Mouse (Mus musculus) ES-Bruce4 (cell line): ENCODE measurements around the gene Hivep3. TPM values are rescaled to one million over a fixed set of nuclear protein-coding genes. Genes with fewer than 3 reads are reported as not detected.

Experiments used
- H3K27ac ChIP-seq: 2 replicates; pipeline ENCODE4 v1.5.1; 2012; ENCODE audit warnings: low read length, inconsistent platforms; ENCODE audit not compliant: insufficient read depth
- H3K27me3 ChIP-seq: 2 replicates; pipeline ENCODE4 v1.6.1; 2012; ENCODE audit warnings: mild to moderate bottlenecking, low read length, inconsistent platforms; ENCODE audit not compliant: control insufficient read depth, poor library complexity, insufficient read depth, severe bottlenecking
- H3K36me3 ChIP-seq: 2 replicates; pipeline ENCODE4 v1.6.1; 2012; ENCODE audit warnings: inconsistent platforms, mild to moderate bottlenecking, low read length, moderate library complexity; ENCODE audit not compliant: control insufficient read depth, poor library complexity, insufficient read depth, severe bottlenecking
- H3K4me1 ChIP-seq: one replicate; pipeline ENCODE4 v1.8.1; 2011; ENCODE audit warnings: low read length; ENCODE audit not compliant: control insufficient read depth, insufficient read depth
- H3K4me3 ChIP-seq: 2 replicates; pipeline ENCODE4 v1.5.1; 2011; ENCODE audit warnings: low read depth, mild to moderate bottlenecking, low read length
- H3K9ac ChIP-seq: 2 replicates; pipeline ENCODE4 v1.6.1; 2012; ENCODE audit warnings: low read depth, mild to moderate bottlenecking, inconsistent platforms; ENCODE audit not compliant: poor library complexity, severe bottlenecking
- H3K9me3 ChIP-seq: replicated peaks from 2 replicates; pipeline ENCODE4 v1.6.1; 2012; ENCODE audit warnings: mild to moderate bottlenecking, low read length, inconsistent platforms; ENCODE audit not compliant: control insufficient read depth, poor library complexity, insufficient read depth, severe bottlenecking
- CTCF ChIP-seq: IDR thresholded peaks from one replicate; pipeline ENCODE4 v1.8.1; 2011; ENCODE audit warnings: low read depth, low read length
- EP300 ChIP-seq: IDR thresholded peaks from 2 replicates; pipeline ENCODE4 v1.6.1; 2011; ENCODE audit warnings: low read depth, low read length; ENCODE audit not compliant: insufficient read depth
- POLR2A ChIP-seq: IDR thresholded peaks from one replicate; pipeline ENCODE4 v1.8.1; 2011; ENCODE audit warnings: low read length; ENCODE audit not compliant: insufficient read depth
- polyA plus RNA-seq: library from polyadenylated mRNA; stranded (reverse); fragments of >200 nt; gene quantifications from 2 replicates; pipeline ENCODE4 v1.2.4, GENCODE M21; 2011; ENCODE audit warnings: low read depth; ENCODE audit not compliant: missing spikeins, insufficient read depth, insufficient read length

Gene Hivep3
- polyA plus RNA-seq, 1 experiment: 0.79 TPM

DNA sequence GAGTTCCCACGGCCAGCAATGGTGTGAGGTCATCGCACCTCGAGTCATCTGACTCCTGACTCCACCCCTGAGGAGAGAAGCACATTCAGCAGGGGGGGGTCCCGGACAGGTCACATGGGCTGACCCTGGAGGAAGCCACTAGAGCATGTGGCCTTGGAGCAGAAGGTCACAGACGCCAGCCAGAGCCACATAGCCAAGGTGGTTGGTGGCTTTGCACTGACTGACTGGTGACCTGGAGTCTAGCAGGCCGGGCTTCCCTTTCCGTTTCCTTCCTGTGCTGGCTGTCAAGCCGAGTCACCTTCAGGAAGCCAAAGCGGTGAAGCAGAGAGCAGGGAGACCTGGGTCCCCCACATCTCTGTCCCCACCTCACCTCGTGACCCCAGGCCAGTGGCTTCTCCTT is 278.2 kb downstream of the Hivep3 start:
- Histone ChIP-seq H3K36me3 (no peaks in the 10 kb centered on the region), H3K4me3 (no peak overlapping the region), H3K4me1 (no peaks in the 10 kb centered on the region), H3K9ac (no peak overlapping the region), H3K9me3 (no peaks in the 10 kb centered on the region), H3K27ac (no peak overlapping the region), H3K27me3 (no peaks in the 10 kb centered on the region)
- TF ChIP-seq POLR2A: no peak
- TF ChIP-seq EP300: no peak
- TF ChIP-seq CTCF: no peak

- TF ChIP-seq POLR2A: no peak
- TF ChIP-seq CTCF: no peak
- no peak for TF ChIP-seq EP300
- Histone ChIP-seq H3K4me1 (no peaks in the 10 kb centered on the region), H3K27me3 (no peaks in the 10 kb centered on the region), H3K27ac (no peak overlapping the region), H3K4me3 (no peak overlapping the region), H3K9me3 (no peaks in the 10 kb centered on the region), H3K9ac (no peak overlapping the region), H3K36me3 (no peaks in the 10 kb centered on the region)
Measured at GRCm38 (mm10) chr4:120012891-120013290, 279.3 kb downstream of the Hivep3 start.

- Histone ChIP-seq H3K4me1 (no peaks in the 10 kb centered on the region), H3K27me3 (no peaks in the 10 kb centered on the region), H3K9ac (no peak overlapping the region), H3K27ac (no peak overlapping the region), H3K9me3 (no peaks in the 10 kb centered on the region), H3K36me3 (no peaks in the 10 kb centered on the region), H3K4me3 (no peak overlapping the region)
- TF ChIP-seq POLR2A: no peak
Measured at GRCm38 (mm10) chr4:120018426-120018825, 284.8 kb downstream of the Hivep3 start.

DNA sequence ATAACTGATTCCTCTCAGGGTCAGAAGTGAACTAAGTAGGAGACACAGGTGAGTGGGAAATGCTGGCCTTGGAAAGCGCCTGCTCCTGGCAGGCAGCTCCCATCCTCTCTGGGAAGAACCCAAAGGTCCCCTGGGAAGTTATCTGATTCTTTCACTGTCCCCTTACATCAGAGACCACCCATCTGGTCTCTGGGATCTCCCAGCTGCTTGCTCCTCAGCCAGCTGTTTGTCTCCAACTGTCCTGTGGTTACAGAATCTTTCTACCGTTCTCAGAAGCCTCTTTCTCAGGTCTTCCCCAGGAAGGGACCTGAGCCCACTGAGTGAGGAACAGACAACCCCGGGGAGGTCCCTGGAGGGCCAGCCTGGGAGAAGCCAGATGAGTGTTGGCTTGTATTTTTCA is 288.8 kb downstream of the Hivep3 start:
- H3K27me3 ChIP-seq: no peaks in the 10 kb centered on the region
- no peak overlapping the region for H3K27ac ChIP-seq
- H3K9me3 ChIP-seq: no peaks in the 10 kb centered on the region
- TF ChIP-seq CTCF (no peak), EP300 (no peak), POLR2A (no peak)
- no peaks in the 10 kb centered on the region for H3K36me3 ChIP-seq
- no peak overlapping the region for H3K9ac ChIP-seq
- no peaks in the 10 kb centered on the region for H3K4me1 ChIP-seq
- H3K4me3 ChIP-seq: no peak overlapping the region

DNA sequence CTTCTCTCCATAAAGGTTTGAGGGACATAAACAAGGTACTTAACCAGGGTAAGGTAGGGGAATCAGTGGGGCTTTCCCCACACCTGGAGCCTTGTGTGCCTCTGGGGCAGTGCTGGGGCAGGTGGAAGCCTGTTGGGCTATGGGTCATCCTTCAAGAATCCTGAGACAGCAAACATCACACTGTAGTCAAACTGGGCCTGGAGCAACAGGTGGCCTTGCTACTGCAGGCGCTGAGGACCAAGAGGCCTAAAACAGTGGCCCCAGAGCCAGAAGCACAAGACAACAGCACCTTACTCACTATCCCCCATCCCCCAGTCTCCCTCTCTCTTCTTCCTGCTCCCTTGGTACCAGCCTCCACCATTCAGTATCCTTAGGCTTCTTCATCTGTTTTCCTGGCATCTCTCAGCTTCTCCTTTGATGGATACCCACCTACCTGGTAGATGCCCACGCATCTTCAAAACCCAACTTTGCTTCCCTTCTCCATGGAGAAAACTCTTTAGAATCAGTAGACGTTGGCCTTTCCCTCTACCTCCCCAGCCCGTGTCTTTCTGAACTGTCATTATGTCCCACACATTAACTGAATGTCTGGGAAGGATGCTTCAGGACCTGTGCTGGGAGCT is 289.7 kb downstream of the Hivep3 start:
- no peak overlapping the region for H3K27ac ChIP-seq
- no peak overlapping the region for H3K4me3 ChIP-seq
- H3K4me1 ChIP-seq: no peaks in the 10 kb centered on the region
- H3K9me3 ChIP-seq: no peaks in the 10 kb centered on the region
- H3K9ac ChIP-seq: no peak overlapping the region
- no peaks in the 10 kb centered on the region for H3K27me3 ChIP-seq
- TF ChIP-seq POLR2A (no peak), EP300 (no peak), CTCF (no peak)
- no peaks in the 10 kb centered on the region for H3K36me3 ChIP-seq

GRCm38 (mm10) chr4:120024071-120024470 is 290.5 kb downstream of the Hivep3 start:
- Histone ChIP-seq H3K9ac (no peak overlapping the region), H3K9me3 (no peaks in the 10 kb centered on the region), H3K27me3 (no peaks in the 10 kb centered on the region), H3K36me3 (no peaks in the 10 kb centered on the region), H3K4me3 (no peak overlapping the region), H3K27ac (no peak overlapping the region), H3K4me1 (no peaks in the 10 kb centered on the region)
- TF ChIP-seq CTCF (no peak), EP300 (no peak), POLR2A (no peak)
